Mouse (Mus musculus): ENCODE measurements around the gene Rasal3. TPM values are rescaled to one million over a fixed set of nuclear protein-coding genes. Genes with fewer than 3 reads are reported as not detected.

Rasal3 gene
- total RNA-seq, 2 experiments from 2014 or later: 2.8 to 3.6 TPM

DNA sequence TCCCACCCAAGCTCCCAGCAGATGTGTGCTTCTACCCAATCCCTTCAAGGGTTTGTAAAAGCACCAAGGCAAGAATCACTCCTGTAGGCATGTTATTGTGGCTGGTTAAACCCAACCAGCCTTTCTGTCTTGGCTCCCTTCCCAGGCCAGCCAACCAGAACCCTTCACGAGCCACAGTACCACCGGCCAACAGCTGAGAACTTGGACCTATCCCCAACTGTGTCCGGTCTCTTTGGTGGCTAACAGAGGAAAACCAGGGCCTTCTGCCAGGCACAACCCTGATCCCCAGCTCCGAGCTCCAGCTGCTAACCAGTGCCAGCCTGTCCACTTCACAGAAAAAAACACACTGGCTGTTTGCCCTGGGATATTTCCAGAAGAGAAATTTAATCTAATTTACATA, 49.7 kb downstream of the Rasal3 start:
- peak; percentile 69 to 76 for DNase-seq

DNA sequence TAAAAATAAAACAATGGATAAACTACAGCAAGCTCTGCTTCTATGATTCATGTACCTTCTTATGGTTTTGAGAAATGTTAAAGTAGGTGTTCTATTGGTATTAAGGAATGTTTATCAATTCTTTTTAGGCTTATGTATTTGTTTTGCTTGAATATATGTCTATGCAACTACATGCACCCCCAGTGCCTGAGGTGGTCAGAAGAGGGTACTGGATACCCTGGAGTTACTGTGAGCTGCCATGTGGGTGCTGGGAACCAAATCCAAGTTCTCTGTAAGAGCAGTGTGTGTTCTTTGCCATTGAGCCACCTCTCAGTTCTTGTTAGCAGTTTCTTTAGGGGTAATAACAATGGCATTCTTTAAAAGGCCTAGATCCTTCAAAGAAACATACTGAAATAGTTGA, 51.7 kb downstream of the Rasal3 start:
- no peak for DNase-seq

DNA sequence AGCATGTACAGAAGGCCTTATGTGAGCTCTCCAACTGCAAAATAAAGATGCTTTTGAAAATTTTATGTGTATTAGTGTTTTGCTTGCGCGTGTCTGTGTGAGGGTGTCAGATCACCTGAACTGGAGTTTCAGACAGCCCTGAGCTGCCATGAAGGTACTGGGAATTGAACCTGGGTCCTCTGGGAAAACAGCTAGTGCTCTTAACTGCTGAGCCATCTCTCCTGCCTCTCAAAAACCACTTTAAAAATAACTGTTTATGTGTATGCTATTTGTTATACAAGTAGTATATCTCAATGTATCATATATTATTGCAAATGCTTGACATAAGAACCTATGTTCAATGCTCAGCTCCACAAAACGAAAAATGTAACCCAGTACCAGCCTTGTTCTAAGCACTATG, 52.1 kb downstream of the Rasal3 start:
- DNase-seq: no peak

DNA sequence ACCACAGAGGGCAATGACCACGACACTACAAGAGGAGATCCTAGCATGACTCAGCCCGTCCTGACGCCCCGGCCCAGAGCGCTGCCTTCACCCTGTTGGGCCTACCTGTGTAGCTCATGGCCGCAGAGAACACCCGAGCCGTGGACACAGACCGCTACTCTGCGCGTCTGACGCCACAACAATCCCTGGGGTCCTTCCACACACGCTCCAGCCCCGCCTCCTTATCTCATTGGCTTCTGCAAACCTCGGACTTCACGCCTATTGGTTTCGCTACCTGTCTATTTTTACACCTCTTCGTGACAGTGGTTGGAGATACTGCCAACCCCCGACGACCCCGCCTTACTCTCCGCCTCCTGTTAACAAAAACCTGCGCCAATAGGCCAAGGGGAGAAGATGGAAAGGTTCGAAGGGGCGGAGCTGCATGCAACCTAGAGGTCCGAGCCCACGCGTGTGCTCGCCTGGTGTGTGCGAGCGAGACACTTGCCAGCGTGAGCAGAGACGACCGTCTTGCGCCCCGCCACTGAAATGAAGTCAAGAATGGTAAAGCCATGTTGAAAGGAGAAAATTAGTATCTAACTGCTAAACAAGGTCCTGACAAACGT, 52.9 kb downstream of the Rasal3 start, which contains the start of gene Akap8l:
Gene Akap8l (minus strand): TSS at position 226 of the 602 bp plus-strand sequence.
- peak; percentile 97 to 98 for DNase-seq

DNA sequence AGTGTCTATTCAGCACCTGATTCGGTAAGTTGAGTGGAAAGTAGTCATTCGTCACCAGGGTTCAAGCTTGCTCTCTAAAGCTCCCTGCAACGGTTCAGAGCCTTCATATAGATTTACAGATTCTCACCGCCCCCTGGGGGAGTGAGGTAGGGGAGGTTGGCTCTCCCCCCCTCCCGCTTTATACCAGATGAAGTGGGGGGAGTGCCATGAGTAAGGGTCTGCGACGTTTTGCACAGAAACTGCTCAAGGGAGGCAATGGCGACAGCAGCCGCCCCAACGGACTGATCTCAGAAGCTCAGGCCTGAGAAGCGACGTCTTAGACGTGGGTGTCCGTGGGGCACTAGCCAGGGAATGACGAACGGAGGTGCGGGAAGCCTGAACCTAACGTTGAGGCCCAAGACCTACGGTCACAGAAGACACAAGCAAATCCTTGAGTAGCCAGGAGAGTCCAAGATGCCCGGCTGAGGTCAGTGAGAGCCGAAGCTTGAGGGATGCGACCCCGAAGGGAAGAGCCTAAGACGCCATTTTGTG, 53.5 kb downstream of the Rasal3 start:
- DNase-seq: no peak

DNA sequence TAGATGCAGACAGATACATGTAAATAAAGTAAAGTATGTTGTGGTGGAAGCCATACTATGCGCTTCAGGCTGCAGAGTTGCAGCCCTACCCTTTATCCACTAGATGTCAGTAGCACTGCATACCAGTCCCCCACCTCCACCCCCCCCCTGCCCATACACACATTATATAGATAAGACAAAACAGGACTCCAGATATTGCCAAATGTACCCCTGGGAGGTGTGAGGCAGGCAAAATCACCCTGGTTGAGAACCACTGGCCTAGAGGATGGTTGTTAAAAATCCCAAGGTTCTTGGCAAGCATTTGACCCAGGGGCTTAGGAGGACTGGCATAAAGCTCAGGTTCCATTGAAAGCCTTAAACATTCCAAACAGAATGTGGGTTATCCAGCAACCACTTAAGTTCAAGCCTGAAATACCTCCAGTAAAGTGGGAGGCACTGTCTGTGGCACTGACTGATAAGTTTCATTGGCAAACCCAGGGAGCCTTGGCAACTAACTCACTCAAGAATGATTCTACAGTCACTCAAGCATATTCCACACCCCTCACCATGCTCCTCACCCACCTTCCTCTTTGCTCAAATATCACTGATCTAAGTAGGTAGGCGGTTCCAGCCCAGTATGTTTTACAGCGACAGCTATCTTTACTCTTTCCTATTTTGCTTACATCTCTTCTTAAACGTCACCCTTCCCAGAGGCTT, 54.2 kb downstream of the Rasal3 start:
- peak in 1 of 2 experiments; percentile 37 for DNase-seq

DNA sequence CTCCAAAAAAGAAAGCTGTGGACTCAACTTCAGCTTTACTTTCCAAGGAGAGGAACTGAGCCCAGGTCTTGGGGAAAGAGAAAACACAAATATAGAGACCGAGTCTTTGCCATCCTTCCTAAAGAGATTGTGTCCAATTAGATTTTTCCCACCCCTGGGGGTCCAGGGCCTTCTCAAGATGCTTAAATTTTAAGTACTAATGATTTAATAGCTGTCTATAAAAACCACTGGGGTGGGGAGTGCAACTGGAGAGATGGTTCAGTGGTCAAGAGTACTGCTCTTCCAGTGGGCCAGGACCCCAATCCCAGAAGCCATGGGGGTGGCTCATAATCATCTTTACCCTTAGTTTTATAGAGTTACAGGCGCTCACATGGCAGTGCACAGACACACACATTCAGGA, 55.0 kb downstream of the Rasal3 start:
- DNase-seq: no peak

DNA sequence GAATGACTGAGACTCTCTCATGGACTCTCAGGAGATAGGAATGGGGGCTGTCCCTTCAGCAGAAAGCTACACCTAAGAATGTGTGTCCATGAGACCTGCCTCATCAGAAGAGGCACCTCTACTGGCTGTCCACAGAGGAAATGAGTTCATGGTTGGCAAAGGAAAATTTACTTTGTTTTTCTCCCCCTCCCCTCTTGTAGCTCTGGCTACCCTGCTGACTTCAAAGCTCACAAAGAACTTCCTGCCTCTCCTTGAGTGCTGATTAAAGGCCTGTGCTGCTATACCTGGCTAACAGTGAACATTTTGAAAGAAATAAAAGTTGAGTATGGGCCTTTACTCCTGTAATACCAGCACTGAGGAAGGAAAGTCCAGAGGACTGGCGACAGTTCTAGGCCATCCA, 62.3 kb downstream of the Rasal3 start:
- DNase-seq: no peak

Small RNAs within 50 kb of the gene (microRNA-seq; reads per million reads assigned to microRNA genes)
- gene Gm22201: 0 reads per million in 2 experiments

Other genes starting within 250 kb of the Rasal3 start
- 1 to 10 TPM; 7.0 to 8.2 TPM for gene Notch3, start 236.7 kb downstream of the Rasal3 start, total RNA-seq (2021)
- gene Ephx3, start 214.0 kb downstream of the Rasal3 start, total RNA-seq (2021): under 1 TPM; 0.23 to 0.75 TPM
- gene Brd4, start 118.9 kb downstream of the Rasal3 start, total RNA-seq (2021): 100 to 1,000 TPM; 107 to 127 TPM
- 100 to 1,000 TPM in 1 of 2 experiments, 10 to 100 TPM in 1; 89.0 to 107 TPM for gene Akap8, start 82.3 kb downstream of the Rasal3 start, total RNA-seq (2021)
- gene Akap8l, start 53.0 kb downstream of the Rasal3 start, total RNA-seq (2021): 100 to 1,000 TPM; 203 to 228 TPM
- gene Wiz, start 14.1 kb downstream of the Rasal3 start, total RNA-seq (2021): 10 to 100 TPM; 48.8 to 49.4 TPM
- gene Pglyrp2, start 20.6 kb upstream of the Rasal3 start, total RNA-seq (2021): not detected
- not detected for gene Cyp4f39, start 49.1 kb upstream of the Rasal3 start, total RNA-seq (2021)
- 1 to 10 TPM; 4.6 to 5.0 TPM for gene Cyp4f17, start 102.5 kb upstream of the Rasal3 start, total RNA-seq (2021)
- 1 to 10 TPM; 5.6 to 6.0 TPM for gene Cyp4f16, start 133.0 kb upstream of the Rasal3 start, total RNA-seq (2021)
- gene Cyp4f37, start 217.7 kb upstream of the Rasal3 start, total RNA-seq (2021): not detected